Mouse (Mus musculus) thymus, adult 2 months (tissue): Measurements from ENCODE around the gene Cacnb4.

Source experiments
- CTCF ChIP-seq: fragments of 200-500 bp; IDR thresholded peaks from 2 replicates; pipeline ENCODE4 v1.5.1; 2012; ENCODE audit warnings: mild to moderate bottlenecking, control low read depth, low read length, moderate library complexity, borderline replicate concordance; ENCODE audit not compliant: control insufficient read depth, poor library complexity, insufficient read depth; ENCODE audit errors: extremely low read depth
- POLR2A ChIP-seq: fragments of 200-500 bp; IDR thresholded peaks from 2 replicates; pipeline ENCODE4 v1.6.1; 2012; ENCODE audit warnings: mild to moderate bottlenecking, low read length, control low read depth, moderate library complexity; ENCODE audit not compliant: control insufficient read depth, poor library complexity, insufficient read depth; ENCODE audit errors: extremely low read depth

DNA sequence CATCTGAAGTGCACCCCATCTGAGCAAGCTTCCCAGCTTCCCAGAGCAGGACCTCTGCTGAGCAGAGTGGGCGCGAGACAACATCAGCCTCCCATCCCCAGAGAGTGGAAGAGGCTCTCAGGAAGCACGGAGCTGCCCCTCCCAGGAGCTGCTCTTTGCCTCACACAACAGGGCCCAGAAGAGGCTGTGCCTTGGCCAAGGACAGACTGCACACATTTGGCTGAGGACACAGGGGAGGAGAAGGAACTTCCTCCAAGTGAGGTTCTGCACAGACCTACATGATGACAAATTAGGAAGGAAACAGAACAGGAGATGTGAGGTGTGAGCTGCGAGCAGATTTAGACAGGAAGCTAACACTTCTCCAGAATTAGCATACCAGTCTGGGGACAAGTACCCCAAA lies 38.4 kb downstream of the Cacnb4 start:
- TF ChIP-seq CTCF (no peak), POLR2A (no peak)
